Mouse (Mus musculus): ENCODE data around the gene C330021F23Rik. TPM values are rescaled to one million over a fixed set of nuclear protein-coding genes. Genes with fewer than 3 reads are reported as not detected.

C330021F23Rik gene
- under 1 TPM; 0.04 to 0.07 TPM for polyA plus RNA-seq (2012; fragmentation: generic; extraction: Trizol)

DNA sequence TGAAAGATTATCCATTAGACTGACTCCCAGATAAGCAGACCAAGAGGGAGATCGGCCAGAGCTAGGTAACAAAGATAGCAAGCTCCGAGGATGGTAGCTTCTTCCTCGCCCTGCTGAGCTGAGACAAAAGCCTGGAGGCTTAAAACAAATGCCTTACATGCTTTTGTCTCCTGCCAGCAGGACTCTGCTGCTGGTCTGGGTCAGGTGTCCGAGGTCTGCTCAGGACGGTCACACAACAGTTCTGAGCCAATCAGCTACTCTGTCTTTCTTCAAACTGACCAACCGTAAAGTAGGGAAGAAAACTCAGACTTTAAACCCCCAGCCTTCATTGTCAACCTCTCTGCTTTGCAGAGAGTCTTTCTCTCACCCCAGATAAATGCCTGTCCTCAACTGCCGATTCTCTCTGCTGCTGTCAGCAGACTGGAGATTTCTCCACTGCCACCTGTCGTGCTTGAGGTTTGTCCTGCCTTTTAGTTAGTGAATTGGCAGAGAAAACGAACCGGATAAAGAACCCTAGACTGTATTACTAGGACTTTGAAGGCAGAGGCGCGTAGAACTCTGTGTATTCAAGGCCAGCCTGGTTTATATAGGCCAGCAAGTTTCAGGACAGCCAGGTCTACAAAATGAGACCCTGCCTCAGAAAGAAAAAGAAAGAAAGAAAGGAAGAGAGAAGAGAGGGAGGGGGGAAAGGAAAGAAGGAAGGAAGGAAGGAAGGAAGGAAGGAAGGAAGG is at the start of gene C330021F23Rik:
C330021F23Rik (plus strand) TSS at position 350 of the 731 bp plus-strand sequence.

DNA sequence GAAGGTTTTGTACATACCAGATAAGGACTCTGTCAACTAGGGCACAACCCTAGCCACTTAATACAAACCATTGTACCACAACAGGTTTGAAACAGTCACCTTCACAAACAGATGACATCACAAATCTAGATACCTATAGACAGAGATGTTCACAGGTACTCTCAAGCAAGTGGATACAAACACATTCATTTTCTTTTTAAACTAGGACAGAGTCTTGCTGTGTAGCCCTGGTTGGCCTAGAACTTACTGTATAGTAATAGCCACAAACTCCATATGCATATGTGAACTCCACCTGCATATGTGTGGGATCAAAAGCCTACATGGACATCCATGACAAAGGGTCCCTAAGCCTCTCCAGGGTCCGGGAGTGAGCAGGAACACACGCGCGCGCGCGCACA is 19.2 kb downstream of the C330021F23Rik start, which contains the start of gene Camsap3:
Camsap3 (plus strand) TSS at position 301 of the 398 bp plus-strand sequence.

DNA sequence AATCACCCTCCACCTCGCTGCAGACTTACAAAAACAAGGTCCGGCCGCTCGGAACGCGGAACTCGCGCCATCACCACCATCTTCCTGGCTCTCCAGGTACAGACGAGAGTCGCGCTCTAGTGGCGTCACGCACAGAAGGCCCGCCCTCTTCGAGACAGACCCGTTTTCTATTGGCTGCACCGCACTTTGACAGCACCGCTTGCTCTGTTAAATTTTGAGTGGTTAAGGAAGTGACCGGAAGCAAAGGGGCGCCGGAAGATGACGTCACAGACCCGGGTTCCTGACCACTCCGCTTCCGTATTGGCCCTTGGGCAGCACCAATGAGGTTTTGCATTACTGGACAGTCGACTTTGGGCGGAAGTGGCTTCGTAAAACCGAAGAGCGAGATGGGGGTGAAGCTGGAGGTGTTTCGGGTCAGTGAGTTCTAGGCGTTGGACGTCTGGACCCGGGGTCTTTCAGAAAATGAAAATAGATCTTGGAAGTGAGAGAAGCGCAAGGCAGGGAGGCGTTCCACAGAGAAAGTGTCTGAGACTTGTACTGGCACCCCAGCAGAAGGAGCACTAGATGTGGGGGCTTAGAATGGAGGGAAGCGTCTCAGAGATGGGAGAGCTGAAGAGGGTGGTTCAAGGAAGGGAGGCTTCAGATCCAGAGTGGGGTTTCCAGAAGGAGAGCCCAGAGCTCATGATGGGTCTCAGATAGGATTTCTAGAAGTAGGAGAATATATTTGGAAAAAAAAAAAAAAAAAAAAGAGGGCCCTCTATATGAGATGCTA is 53.6 kb downstream of the C330021F23Rik start, which contains the start of the genes Xab2 and Pet100:
Xab2 (minus strand) TSS at position 118 of the 772 bp plus-strand sequence.
Pet100 (plus strand) TSS at position 350 of the 772 bp plus-strand sequence.

DNA sequence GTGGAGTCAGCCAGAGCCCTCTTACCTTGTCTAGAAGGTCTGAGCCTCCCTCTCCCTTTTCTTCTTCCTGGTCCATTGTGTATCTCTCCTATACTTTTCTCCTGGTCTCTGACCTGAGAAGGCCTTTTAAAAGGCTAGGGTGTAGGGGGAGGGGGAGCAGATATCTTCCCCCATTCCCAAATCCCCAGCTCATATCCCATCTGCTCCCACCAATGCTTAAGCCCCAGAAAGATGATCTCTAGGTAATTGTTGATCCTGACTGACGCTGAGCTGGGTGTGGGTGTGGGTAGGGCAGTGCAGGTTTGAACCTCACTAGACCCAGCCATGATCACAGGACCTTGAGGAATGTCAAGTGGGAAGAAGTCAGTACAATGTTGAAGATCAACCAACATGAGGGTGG is 57.7 kb downstream of the C330021F23Rik start, which contains the start of gene Pcp2:
Pcp2 (minus strand) TSS at position 101 of the 400 bp plus-strand sequence.

DNA sequence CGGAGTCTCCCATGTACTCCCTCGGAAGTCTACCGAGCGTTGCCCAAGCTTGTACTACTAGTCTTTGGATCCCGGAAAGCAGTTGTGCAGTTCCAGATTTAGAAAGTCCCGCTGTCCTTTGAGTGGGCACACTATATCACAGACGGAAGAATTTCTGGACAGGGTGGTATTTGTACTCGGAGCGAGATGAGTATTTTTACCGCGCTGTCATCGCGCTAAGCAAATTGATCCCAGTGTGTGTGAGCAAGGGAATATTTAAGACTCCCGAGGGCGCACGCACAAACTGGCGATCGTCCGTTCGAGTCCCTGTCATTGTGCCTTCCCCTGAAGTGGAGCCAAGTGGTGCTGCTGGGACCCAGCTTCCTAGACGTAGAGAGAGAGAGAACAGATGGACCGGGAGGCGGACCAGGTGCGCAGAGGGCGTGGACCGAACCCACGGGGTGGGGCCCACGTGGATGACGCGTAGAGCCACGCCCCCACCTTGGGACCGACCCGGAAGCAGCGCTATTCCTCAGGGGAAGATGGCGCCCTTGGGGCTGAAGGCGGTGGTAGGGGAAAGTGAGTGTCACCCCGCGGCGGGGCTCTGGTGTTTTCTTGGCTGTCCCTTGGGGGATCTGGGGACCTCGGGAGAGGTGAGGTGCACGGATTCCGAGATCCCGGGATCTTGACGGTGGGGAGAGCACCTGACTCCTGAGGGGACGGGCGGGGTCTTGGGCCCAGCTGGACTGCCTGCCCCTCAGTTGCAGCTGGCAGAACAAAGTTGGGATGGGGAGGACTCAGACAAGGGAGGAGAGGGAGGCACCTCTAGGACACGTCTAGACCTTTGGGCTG is 63.1 kb downstream of the C330021F23Rik start, which contains the start of gene Stxbp2:
Stxbp2 (plus strand) TSS at position 309 of the 831 bp plus-strand sequence.

Other genes starting within 250 kb of the C330021F23Rik start
- gene A430078G23Rik, start 214.6 kb upstream of the C330021F23Rik start, polyA plus RNA-seq (2012; fragmentation: generic; extraction: Trizol): not detected
- 10 to 100 TPM in 1 of 2 experiments, 1 to 10 TPM in 1; 5.3 to 13.2 TPM for gene Arhgef18, start 175.0 kb upstream of the C330021F23Rik start, polyA plus RNA-seq (2012; fragmentation: generic; extraction: Trizol)
- 1 to 10 TPM; 1.5 to 6.0 TPM for gene Pex11g, start 100.3 kb upstream of the C330021F23Rik start, polyA plus RNA-seq (2012; fragmentation: generic; extraction: Trizol)
- gene Tex45, start 97.1 kb upstream of the C330021F23Rik start, polyA plus RNA-seq (2012; fragmentation: generic; extraction: Trizol): not detected
- 10 to 100 TPM; 37.6 to 70.1 TPM for gene Zfp358, start 74.9 kb upstream of the C330021F23Rik start, polyA plus RNA-seq (2012; fragmentation: generic; extraction: Trizol)
- 10 to 100 TPM; 24.2 to 49.7 TPM for gene Mcoln1, start 67.5 kb upstream of the C330021F23Rik start, polyA plus RNA-seq (2012; fragmentation: generic; extraction: Trizol)
- gene Pnpla6, start 52.6 kb upstream of the C330021F23Rik start, polyA plus RNA-seq (2012; fragmentation: generic; extraction: Trizol): 10 to 100 TPM in 1 of 2 experiments, 1 to 10 TPM in 1; 8.8 to 24.0 TPM
- 1 to 10 TPM in 1 of 2 experiments, under 1 TPM in 1; 0.32 to 6.7 TPM for gene Camsap3, start 19.3 kb downstream of the C330021F23Rik start, polyA plus RNA-seq (2012; fragmentation: generic; extraction: Trizol)
- 10 to 100 TPM; 31.9 to 41.7 TPM for gene Xab2, start 53.3 kb downstream of the C330021F23Rik start, polyA plus RNA-seq (2012; fragmentation: generic; extraction: Trizol)
- gene Pet100, start 53.6 kb downstream of the C330021F23Rik start, polyA plus RNA-seq (2012; fragmentation: generic; extraction: Trizol): 100 to 1,000 TPM in 1 of 2 experiments, 10 to 100 TPM in 1; 93.7 to 124 TPM
- under 1 TPM; 0.06 to 0.09 TPM for gene Pcp2, start 57.6 kb downstream of the C330021F23Rik start, polyA plus RNA-seq (2012; fragmentation: generic; extraction: Trizol)
- 1 to 10 TPM; 1.6 TPM for gene Stxbp2, start 63.0 kb downstream of the C330021F23Rik start, polyA plus RNA-seq (2012; fragmentation: generic; extraction: Trizol)
- gene Retn, start 87.8 kb downstream of the C330021F23Rik start, polyA plus RNA-seq (2012; fragmentation: generic; extraction: Trizol): not detected
- gene Mcemp1, start 97.8 kb downstream of the C330021F23Rik start, polyA plus RNA-seq (2012; fragmentation: generic; extraction: Trizol): not detected
- 1 to 10 TPM; 1.4 to 5.9 TPM for gene Fcor, start 104.4 kb downstream of the C330021F23Rik start, polyA plus RNA-seq (2012; fragmentation: generic; extraction: Trizol)
- 10 to 100 TPM; 31.8 to 37.4 TPM for gene Trappc5, start 108.3 kb downstream of the C330021F23Rik start, polyA plus RNA-seq (2012; fragmentation: generic; extraction: Trizol)
- gene Fcer2a, start 126.2 kb downstream of the C330021F23Rik start, polyA plus RNA-seq (2012; fragmentation: generic; extraction: Trizol): under 1 TPM; 0.01 to 0.02 TPM
- gene Clec4g, start 152.7 kb downstream of the C330021F23Rik start, polyA plus RNA-seq (2012; fragmentation: generic; extraction: Trizol): not detected
- not detected for gene Cd209a, start 181.0 kb downstream of the C330021F23Rik start, polyA plus RNA-seq (2012; fragmentation: generic; extraction: Trizol)